Mouse (Mus musculus) spleen, postnatal 14 days (tissue): ENCODE data around the gene Gm12166.
A peak's percentile ranks its signal among the peaks of the same experiment; 100 is the strongest.
"Not testable (repeated sequence)": the region's sequence is repeated elsewhere in the genome, so short reads cannot be mapped to it uniquely, and the experiment has no call there.

Source experiments
- DNase-seq, 2 experiments: peaks; one replicate each; pipeline ENCODE4 v3.0.0; 2021 to 2022; ENCODE audit warnings: low spot score in 2 of 2

Gene Gm12166

GRCm38 (mm10) chr11:46054911-46055895 lies 3.1 kb upstream of the Gm12166 start:
- no peak for DNase-seq

GRCm38 (mm10) chr11:46054311-46054710 lies 2.2 kb upstream of the Gm12166 start:
- DNase-seq, result no peak

- DNase-seq, result not testable (repeated sequence)
These were observed 1.3 kb upstream of the Gm12166 start for GRCm38 (mm10) chr11:46053457-46053856.

GRCm38 (mm10) chr11:46047264-46047663 lies 4.9 kb downstream of the Gm12166 start:
- DNase-seq, result no peak

GRCm38 (mm10) chr11:46044781-46045180 lies 7.3 kb downstream of the Gm12166 start:
- no peak for DNase-seq

GRCm38 (mm10) chr11:46041607-46042267 lies 10.4 kb downstream of the Gm12166 start:
- no peak for DNase-seq

GRCm38 (mm10) chr11:46040841-46041556 lies 11.1 kb downstream of the Gm12166 start:
- no peak for DNase-seq

- no peak for DNase-seq
These were observed 12.8 kb downstream of the Gm12166 start for GRCm38 (mm10) chr11:46039335-46039734.

- no peak for DNase-seq
These were observed 13.2 kb downstream of the Gm12166 start for GRCm38 (mm10) chr11:46038901-46039300.

GRCm38 (mm10) chr11:46036374-46036773 lies 15.7 kb downstream of the Gm12166 start:
- DNase-seq, result no peak

- DNase-seq, result no peak
These were observed 19.2 kb downstream of the Gm12166 start for GRCm38 (mm10) chr11:46032956-46033355.

GRCm38 (mm10) chr11:46031470-46031869 lies 20.7 kb downstream of the Gm12166 start:
- DNase-seq, result no peak

GRCm38 (mm10) chr11:46030026-46030425 lies 22.1 kb downstream of the Gm12166 start:
- DNase-seq, result no peak

GRCm38 (mm10) chr11:46029485-46029884 lies 22.6 kb downstream of the Gm12166 start:
- no peak for DNase-seq

- DNase-seq, result no peak
These were observed 23.9 kb downstream of the Gm12166 start for GRCm38 (mm10) chr11:46027952-46028814.

GRCm38 (mm10) chr11:46025962-46026392 lies 26.1 kb downstream of the Gm12166 start:
- DNase-seq, result no peak

GRCm38 (mm10) chr11:46022983-46023382 lies 29.1 kb downstream of the Gm12166 start:
- DNase-seq, result no peak

GRCm38 (mm10) chr11:46021850-46022249 lies 30.3 kb downstream of the Gm12166 start:
- DNase-seq, result no peak

GRCm38 (mm10) chr11:46020246-46020645 lies 31.9 kb downstream of the Gm12166 start:
- DNase-seq, result no peak

GRCm38 (mm10) chr11:46016061-46016460 lies 36.1 kb downstream of the Gm12166 start:
- DNase-seq, result peak; percentile 20 to 53
